Comparison of ENCODE assay signal across 25 mouse cellular contexts in genomic region chr1:159444093-159444492, GRCm38 (mm10).
DNase-seq lines count a peak whose midpoint lies in the region; ATAC-seq and TF ChIP-seq lines count a peak whose summit lies in the region.
"Had no signal": no experiment of that assay in that cellular context is flagged by ENCODE, and none has a peak within 500 bp of the region (broad histone marks: within the 10 kb centered on the region; RNA-seq: fewer than 3 reads in every experiment).

No protein-coding gene starts in this region.

- peak overlapping the region; percentile 17; the same call in 1 of the 2 replicates for H3K27ac ChIP-seq in heart, embryonic 11.5 days (ENCODE audit: low read depth, low read length)
- no peak overlapping the region for H3K27ac ChIP-seq in midbrain, embryonic 11.5 days (ENCODE audit: low read depth, low read length)
- H3K27ac ChIP-seq in midbrain, embryonic 10.5 days (replicated peaks), result no peak overlapping the region
- H3K27ac ChIP-seq in liver, embryonic 14.5 days, result no peak overlapping the region
- H3K27ac ChIP-seq: embryonic facial prominence, embryonic 13.5 days; heart, embryonic 13.5 days; neural tube, embryonic 12.5 days; stomach, postnatal 0 days had no signal

- no peak for TF ChIP-seq CTCF in liver, embryonic 14.5 days (IDR thresholded peaks at IDR 0.05; ENCODE audit: low read depth)

- DNase-seq in heart, adult 9 months (ENCODE audit: low spot score in 2 of 2), result no peak
- DNase-seq in midbrain, embryonic 11.5 days (ENCODE audit: low spot score, missing footprints), result peak; percentile 33
- DNase-seq in midbrain, embryonic 10.5 days (ENCODE audit: low spot score), result no peak
- peak in 1 of 3 experiments; percentile 9 for DNase-seq in liver, embryonic 14.5 days (ENCODE audit: low read depth in 3 of 3, low spot score in 3 of 3)
- DNase-seq in neural tube, embryonic 10.5 days (ENCODE audit: extremely low spot score, low spot score), result no peak
- DNase-seq in thymus, postnatal 25 days, result no peak
- DNase-seq: adrenal gland, postnatal 14 days; cerebellum, adult 11-12 months; cerebellum, adult 9-11 months; gastrocnemius, postnatal 10 days; heart, postnatal 10 days; kidney, adult 8-10 months; kidney, postnatal 14 days; lung, adult 18-20 months; lung, postnatal 10 days; right cerebral cortex, postnatal 4 days; thymus, adult 18-20 months; thymus, postnatal 36 days had no signal

- H3K9ac ChIP-seq in heart, embryonic 11.5 days (ENCODE audit: low read depth, low read length), result no peak overlapping the region
- H3K9ac ChIP-seq in midbrain, embryonic 11.5 days (ENCODE audit: low read length), result no peak overlapping the region
- no peak overlapping the region for H3K9ac ChIP-seq in liver, embryonic 14.5 days (replicated peaks)
- H3K9ac ChIP-seq: embryonic facial prominence, embryonic 13.5 days; heart, embryonic 13.5 days; neural tube, embryonic 12.5 days had no signal

- H3K4me1 ChIP-seq in heart, embryonic 11.5 days (ENCODE audit: control insufficient read depth, insufficient read depth, low read length), result no peaks in the 10 kb centered on the region
- H3K4me1 ChIP-seq in midbrain, embryonic 11.5 days (ENCODE audit: control insufficient read depth, insufficient read depth, low read length), result no peaks in the 10 kb centered on the region
- no peaks in the 10 kb centered on the region for H3K4me1 ChIP-seq in midbrain, embryonic 10.5 days
- peaks cover 0 to 5% of the 10 kb centered on the region in 2 experiments; a peak in 2 of 4 replicates for H3K4me1 ChIP-seq in liver, embryonic 14.5 days (replicated peaks; ENCODE audit: control insufficient read depth in 2 of 2, insufficient read depth in 2 of 2, low read length in 1 of 2)
- H3K4me1 ChIP-seq: heart, embryonic 13.5 days; neural tube, embryonic 12.5 days had no signal

- H3K9me3 ChIP-seq in heart, embryonic 11.5 days (replicated peaks; ENCODE audit: control insufficient read depth, low read length), result no peaks in the 10 kb centered on the region
- no peaks in the 10 kb centered on the region for H3K9me3 ChIP-seq in midbrain, embryonic 11.5 days (ENCODE audit: control insufficient read depth, low read length)
- no peaks in the 10 kb centered on the region for H3K9me3 ChIP-seq in midbrain, embryonic 10.5 days (replicated peaks)
- no peaks in the 10 kb centered on the region for H3K9me3 ChIP-seq in liver, embryonic 14.5 days (ENCODE audit: control insufficient read depth, low read length)
- H3K9me3 ChIP-seq: embryonic facial prominence, embryonic 13.5 days; heart, embryonic 13.5 days; neural tube, embryonic 12.5 days had no signal

- no peak overlapping the region for H3K4me3 ChIP-seq in heart, embryonic 11.5 days (ENCODE audit: low read depth, low read length)
- H3K4me3 ChIP-seq in midbrain, embryonic 11.5 days (ENCODE audit: low read depth, low read length), result no peak overlapping the region
- H3K4me3 ChIP-seq in midbrain, embryonic 10.5 days, result no peak overlapping the region
- no peak overlapping the region for H3K4me3 ChIP-seq in liver, embryonic 14.5 days (ENCODE audit: insufficient read depth in 1 of 2, low read depth in 2 of 2, low read length in 2 of 2)
- H3K4me3 ChIP-seq: embryonic facial prominence, embryonic 13.5 days; heart, embryonic 13.5 days; neural tube, embryonic 12.5 days had no signal

- ATAC-seq in heart, embryonic 11.5 days (replicated peaks; ENCODE audit: insufficient number of reproducible peaks, low FRiP score, low TSS enrichment), result peak; percentile 85
- no peak for ATAC-seq in midbrain, embryonic 11.5 days (ENCODE audit: low FRiP score)
- ATAC-seq in liver, embryonic 14.5 days (ENCODE audit: insufficient read depth), result peak; percentile 78
- ATAC-seq: hindbrain, embryonic 16.5 days; midbrain, embryonic 16.5 days had no signal

- no peak overlapping the region for H3K4me2 ChIP-seq in heart, embryonic 11.5 days
- no peak overlapping the region for H3K4me2 ChIP-seq in midbrain, embryonic 11.5 days
- no peak overlapping the region for H3K4me2 ChIP-seq in liver, embryonic 14.5 days (ENCODE audit: low read depth)
- H3K4me2 ChIP-seq: embryonic facial prominence, embryonic 13.5 days; heart, embryonic 13.5 days; neural tube, embryonic 12.5 days had no signal

- TF ChIP-seq EP300 in liver, embryonic 14.5 days (IDR thresholded peaks at IDR 0.05; ENCODE audit: low read depth), result peak; percentile 31

- no peaks in the 10 kb centered on the region for H3K36me3 ChIP-seq in heart, embryonic 11.5 days (ENCODE audit: control insufficient read depth, insufficient read depth, low read length)
- H3K36me3 ChIP-seq in midbrain, embryonic 11.5 days (ENCODE audit: control insufficient read depth, insufficient read depth, low read length), result no peaks in the 10 kb centered on the region
- no peaks in the 10 kb centered on the region for H3K36me3 ChIP-seq in midbrain, embryonic 10.5 days
- H3K36me3 ChIP-seq in liver, embryonic 14.5 days (replicated peaks; ENCODE audit: control insufficient read depth, insufficient read depth, low read depth), result no peaks in the 10 kb centered on the region
- H3K36me3 ChIP-seq: embryonic facial prominence, embryonic 13.5 days; heart, embryonic 13.5 days; neural tube, embryonic 12.5 days had no signal

- 65% methylated on average over 1 of the region's 1 CpGs for WGBS in heart, embryonic 11.5 days (ENCODE audit: insufficient replicate concordance)
- WGBS in midbrain, embryonic 11.5 days, result 76% methylated on average over 1 of the region's 1 CpGs
- WGBS in midbrain, embryonic 10.5 days, result 93% methylated on average over 1 of the region's 1 CpGs
- 24% methylated on average over 1 of the region's 1 CpGs for WGBS in liver, embryonic 14.5 days (ENCODE audit: insufficient replicate concordance)

- H3K27me3 ChIP-seq in heart, embryonic 11.5 days (ENCODE audit: control insufficient read depth, insufficient read depth, low read length), result no peaks in the 10 kb centered on the region
- H3K27me3 ChIP-seq in midbrain, embryonic 11.5 days (ENCODE audit: control insufficient read depth, insufficient read depth, low read length), result no peaks in the 10 kb centered on the region
- no peaks in the 10 kb centered on the region for H3K27me3 ChIP-seq in midbrain, embryonic 10.5 days (ENCODE audit: low read depth, poor library complexity, severe bottlenecking)
- H3K27me3 ChIP-seq in liver, embryonic 14.5 days (ENCODE audit: control insufficient read depth, insufficient read depth, low read length), result no peaks in the 10 kb centered on the region
- H3K27me3 ChIP-seq: embryonic facial prominence, embryonic 13.5 days; heart, embryonic 13.5 days; neural tube, embryonic 12.5 days had no signal
